Mouse (Mus musculus) heart, postnatal 10 days (tissue): ENCODE measurements around the gene Rptor. TPM values are rescaled to one million over a fixed set of nuclear protein-coding genes. Genes with fewer than 3 reads are reported as not detected.
A peak's percentile ranks its signal among the peaks of the same experiment; 100 is the strongest.

Experiments
- DNase-seq, 2 experiments: peaks; one replicate each; pipeline ENCODE4 v3.0.0; 2021
- intact Hi-C: fragments of 180-260 bp; cut with DNase I; formaldehyde crosslinking; loops from one replicate; pipeline ENCODE4 v1.15.1; 2025
- total RNA-seq, 2 experiments: library from RNA; stranded (reverse); gene quantifications; 2 replicates each; pipeline ENCODE4 v1.2.3; 2021

Gene Rptor
- total RNA-seq, 2 experiments from 2014 or later: 39.2 to 40.7 TPM

- DNase-seq: no peak
- intact Hi-C loops: no loop called here
Observed at GRCm38 (mm10) chr11:119915666-119916065, 313.0 kb downstream of the Rptor start.

GRCm38 (mm10) chr11:119916102-119916790 lies 313.5 kb downstream of the Rptor start:
- DNase-seq: peak; percentile 72 to 78
- intact Hi-C loops: no loop called here

- intact Hi-C loops: no loop called here
- peak in 1 of 2 experiments; percentile 10 for DNase-seq
Observed at GRCm38 (mm10) chr11:119916834-119917469, 314.2 kb downstream of the Rptor start.

- intact Hi-C loops: no loop called here
- peak in 1 of 2 experiments; percentile 7 for DNase-seq
Observed at GRCm38 (mm10) chr11:119918521-119918920, 315.8 kb downstream of the Rptor start.

- peak in 1 of 2 experiments; percentile 3 for DNase-seq
- intact Hi-C loops: no loop called here
Observed at GRCm38 (mm10) chr11:119919432-119919831, 316.7 kb downstream of the Rptor start.

GRCm38 (mm10) chr11:119919897-119920296 lies 317.2 kb downstream of the Rptor start:
- intact Hi-C loops: no loop called here
- peak; percentile 53 to 89 for DNase-seq

- intact Hi-C loops: no loop called here
- DNase-seq: no peak
Observed at GRCm38 (mm10) chr11:119920668-119921067, 318.0 kb downstream of the Rptor start.

GRCm38 (mm10) chr11:119925176-119925575 lies 322.5 kb downstream of the Rptor start:
- DNase-seq: peak in 1 of 2 experiments; percentile 33
- intact Hi-C loops: no loop called here

GRCm38 (mm10) chr11:119926762-119927161 lies 324.1 kb downstream of the Rptor start:
- intact Hi-C loops: no loop called here
- no peak for DNase-seq

- intact Hi-C loops: no loop called here
- peak; percentile 59 to 68 for DNase-seq
Observed at GRCm38 (mm10) chr11:119928023-119928681, 325.4 kb downstream of the Rptor start.

- intact Hi-C loops: no loop called here
- no peak for DNase-seq
Observed at GRCm38 (mm10) chr11:119929603-119930265, 327.0 kb downstream of the Rptor start.

- DNase-seq: no peak
- intact Hi-C loops: no loop called here
Observed at GRCm38 (mm10) chr11:119931809-119932208, 329.1 kb downstream of the Rptor start.

- peak; percentile 41 to 55 for DNase-seq
- intact Hi-C loops: no loop called here
Observed at GRCm38 (mm10) chr11:119933142-119933541, 330.4 kb downstream of the Rptor start.

GRCm38 (mm10) chr11:119933819-119934583 lies 331.3 kb downstream of the Rptor start:
- intact Hi-C loops: loop anchor here (2.0 kb wide), 1 partner anchor 23 kb away; no protein-coding TSS in a partner anchor
- no peak for DNase-seq

- DNase-seq: no peak
- intact Hi-C loops: loop anchor here (1.0 to 2.0 kb wide), 2 partner anchors 22 to 57 kb away; no protein-coding TSS in a partner anchor
Observed at GRCm38 (mm10) chr11:119934773-119935172, 332.1 kb downstream of the Rptor start.

GRCm38 (mm10) chr11:119935457-119935856 lies 332.8 kb downstream of the Rptor start:
- DNase-seq: peak; percentile 71 to 80

GRCm38 (mm10) chr11:119936456-119936855 lies 333.8 kb downstream of the Rptor start:
- DNase-seq: no peak
- intact Hi-C loops: no loop called here

More at GRCm38 (mm10) chr11:119935457-119935856, 332.8 kb downstream of the Rptor start:
- intact Hi-C loops: loop anchor here (1.0 to 2.0 kb wide), 2 partner anchors 21 to 56 kb away; no protein-coding TSS in a partner anchor

GRCm38 (mm10) chr11:119937216-119937615 lies 334.5 kb downstream of the Rptor start:
- DNase-seq: peak in 1 of 2 experiments; percentile 10
- intact Hi-C loops: no loop called here

- intact Hi-C loops: no loop called here
- DNase-seq: no peak
Observed at GRCm38 (mm10) chr11:119937772-119938502, 335.2 kb downstream of the Rptor start.
